Mouse (Mus musculus) forebrain, embryonic 12.5 days (tissue): Measurements from ENCODE around the gene Olfr668. TPM values are rescaled to one million over a fixed set of nuclear protein-coding genes. Genes with fewer than 3 reads are reported as not detected.
"Not testable (repeated sequence)": the region's sequence is repeated elsewhere in the genome, so short reads cannot be mapped to it uniquely, and the experiment has no call there.

Experiments used
- ATAC-seq: fragments of 200-750 bp; cut with Nextera tagmentation; 2 replicates; pipeline ENCODE4 v1.8.0; 2017; ENCODE audit warnings: moderate TSS enrichment; ENCODE audit not compliant: low FRiP score
- H3K27ac ChIP-seq: fragments of 300-500 bp; sonication (generic); 2 replicates; pipeline ENCODE4 v1.5.1; 2016; ENCODE audit warnings: mild to moderate bottlenecking
- H3K27me3 ChIP-seq: fragments of 300-500 bp; sonication (generic); 2 replicates; pipeline ENCODE4 v1.6.1; 2016; ENCODE audit warnings: mild to moderate bottlenecking
- H3K36me3 ChIP-seq: fragments of 300-500 bp; sonication (generic); replicated peaks from 2 replicates; pipeline ENCODE4 v1.6.1; 2016; ENCODE audit warnings: mild to moderate bottlenecking
- H3K4me1 ChIP-seq: fragments of 300-500 bp; sonication (generic); 2 replicates; pipeline ENCODE4 v1.6.1; 2016
- H3K4me2 ChIP-seq: fragments of 300-500 bp; sonication (generic); 2 replicates; pipeline ENCODE4 v1.6.1; 2016; ENCODE audit warnings: mild to moderate bottlenecking, moderate library complexity
- H3K4me3 ChIP-seq: fragments of 300-500 bp; sonication (generic); replicated peaks from 2 replicates; pipeline ENCODE4 v1.5.1; 2016; ENCODE audit warnings: mild to moderate bottlenecking
- H3K9ac ChIP-seq: fragments of 300-500 bp; sonication (generic); 2 replicates; pipeline ENCODE4 v1.6.1; 2016; ENCODE audit warnings: mild to moderate bottlenecking
- H3K9me3 ChIP-seq: fragments of 300-500 bp; sonication (generic); 2 replicates; pipeline ENCODE4 v1.6.1; 2016
- WGBS: fragments of 180-500 bp; shearing (Covaris S2); methylation state at CpG from one replicate; pipeline ENCODE4 v1.1.7; 2016; 5-methylcytosine and 5-hydroxymethylcytosine counted together
- polyA plus RNA-seq: library from polyadenylated mRNA; unstranded; fragments of >200 nt; fragmentation: Nextera tagmentation; extraction: Ambion mirVana; gene quantifications from 2 replicates; pipeline ENCODE4 v1.2.1, GENCODE M21; 2016

Gene Olfr668
- polyA plus RNA-seq, result not detected in 2 replicates

DNA sequence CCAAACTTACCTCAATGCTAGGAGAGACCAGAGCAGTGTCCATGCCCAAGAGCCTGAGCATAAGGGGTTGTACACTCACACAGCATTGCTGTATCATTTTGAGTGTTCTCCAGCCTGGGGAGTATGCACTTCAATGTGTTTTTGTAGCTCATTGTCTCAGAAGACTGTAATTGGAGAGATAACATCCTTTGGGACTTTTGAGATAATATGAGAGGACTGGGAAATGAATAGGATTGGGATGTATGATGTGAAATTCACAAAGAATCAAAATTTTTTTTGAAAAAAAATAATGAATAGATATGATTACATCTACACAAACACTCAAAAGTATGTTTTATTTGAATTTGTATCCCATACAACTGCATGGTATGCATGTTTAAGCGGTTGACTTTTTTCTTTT lies at the start of gene Olfr668:
TSS of gene Olfr668 (minus strand) at position 101 of the 400 bp plus-strand sequence.
- Histone ChIP-seq H3K9me3 (no peaks in the 10 kb centered on the region), H3K4me1 (no peaks in the 10 kb centered on the region), H3K36me3 (no peaks in the 10 kb centered on the region), H3K9ac (no peak within 1 kb of the TSS), H3K4me3 (no peak within 1 kb of the TSS), H3K27me3 (no peaks in the 10 kb centered on the region), H3K27ac (no peak within 1 kb of the TSS), H3K4me2 (no peak within 1 kb of the TSS)
- WGBS, result 84% methylated on average over 1 of the region's 1 CpGs
- no peak for ATAC-seq

DNA sequence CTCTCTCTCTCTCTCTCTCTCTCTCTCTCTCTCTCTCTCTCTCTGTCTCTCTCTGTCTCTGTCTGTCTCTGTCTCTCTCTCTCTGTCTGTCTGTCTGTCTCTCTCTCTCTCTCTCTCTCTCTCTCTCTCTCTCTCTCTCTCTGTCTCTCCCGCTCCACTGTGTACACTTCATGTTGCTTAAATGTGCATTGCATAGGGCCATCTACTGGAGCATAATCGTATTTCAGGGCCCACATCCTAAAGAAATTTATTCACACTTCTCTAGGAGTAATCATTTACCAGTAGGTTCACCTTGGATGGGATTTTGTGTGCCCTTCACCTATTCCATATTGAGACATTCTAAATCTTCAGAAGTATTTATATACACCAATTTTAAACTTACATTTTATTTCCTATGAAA lies 44.6 kb upstream of the Olfr668 start:
- ATAC-seq, H3K4me3 ChIP-seq, H3K36me3 ChIP-seq, H3K27me3 ChIP-seq, H3K9ac ChIP-seq, H3K4me1 ChIP-seq, H3K4me2 ChIP-seq, H3K9me3 ChIP-seq, H3K27ac ChIP-seq: not testable (repeated sequence)
- 76% methylated on average over 2 of the region's 2 CpGs for WGBS

DNA sequence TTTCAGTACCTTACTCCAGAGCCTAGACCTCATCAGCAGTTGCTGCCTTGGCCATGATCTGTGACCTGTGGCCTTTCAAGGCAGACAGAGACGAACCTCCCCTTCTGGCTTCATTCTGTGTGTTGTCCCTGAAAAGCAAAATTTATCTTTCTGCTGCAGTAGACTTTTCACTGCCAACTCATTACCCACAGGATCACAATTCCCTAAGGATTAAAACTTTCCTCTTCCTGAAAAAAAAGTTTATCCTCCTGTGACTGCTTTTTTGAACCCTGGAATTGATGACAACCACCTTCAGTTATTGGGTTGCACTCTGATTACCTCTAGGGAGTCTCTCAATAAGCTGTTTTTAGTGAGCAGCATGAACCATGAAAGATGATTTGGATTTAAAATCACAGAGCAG lies 34.7 kb upstream of the Olfr668 start, which contains the start of gene Olfr670:
TSS of gene Olfr670 (minus strand) at position 101 of the 400 bp plus-strand sequence.
- Histone ChIP-seq H3K9ac (no peak within 1 kb of the TSS), H3K36me3 (no peaks in the 10 kb centered on the region), H3K27ac (no peak within 1 kb of the TSS), H3K27me3 (no peaks in the 10 kb centered on the region), H3K4me2 (no peak within 1 kb of the TSS), H3K4me3 (no peak within 1 kb of the TSS), H3K4me1 (no peaks in the 10 kb centered on the region), H3K9me3 (no peaks in the 10 kb centered on the region)
- WGBS, result 61% methylated on average over 1 of the region's 1 CpGs
- no peak for ATAC-seq

GRCm38 (mm10) chr7:104950234-104950633 lies 22.4 kb upstream of the Olfr668 start:
- H3K4me1 ChIP-seq, H3K4me3 ChIP-seq, ATAC-seq, H3K4me2 ChIP-seq, H3K36me3 ChIP-seq, H3K27ac ChIP-seq, H3K9ac ChIP-seq, H3K9me3 ChIP-seq, H3K27me3 ChIP-seq: not testable (repeated sequence)
- 91% methylated on average over 16 of the region's 16 CpGs for WGBS

GRCm38 (mm10) chr7:104933940-104934339 lies 6.1 kb upstream of the Olfr668 start, which contains the start of gene Olfr669:
Gene Olfr669 (plus strand): TSS chr7:104934240.
- ATAC-seq, result no peak
- Histone ChIP-seq H3K4me3 (no peak within 1 kb of the TSS), H3K36me3 (no peaks in the 10 kb centered on the region), H3K4me1 (no peaks in the 10 kb centered on the region), H3K27ac (no peak within 1 kb of the TSS), H3K27me3 (no peaks in the 10 kb centered on the region), H3K9me3 (no peaks in the 10 kb centered on the region), H3K9ac (no peak within 1 kb of the TSS), H3K4me2 (no peak within 1 kb of the TSS)
- 78% methylated on average over 1 of the region's 1 CpGs for WGBS

DNA sequence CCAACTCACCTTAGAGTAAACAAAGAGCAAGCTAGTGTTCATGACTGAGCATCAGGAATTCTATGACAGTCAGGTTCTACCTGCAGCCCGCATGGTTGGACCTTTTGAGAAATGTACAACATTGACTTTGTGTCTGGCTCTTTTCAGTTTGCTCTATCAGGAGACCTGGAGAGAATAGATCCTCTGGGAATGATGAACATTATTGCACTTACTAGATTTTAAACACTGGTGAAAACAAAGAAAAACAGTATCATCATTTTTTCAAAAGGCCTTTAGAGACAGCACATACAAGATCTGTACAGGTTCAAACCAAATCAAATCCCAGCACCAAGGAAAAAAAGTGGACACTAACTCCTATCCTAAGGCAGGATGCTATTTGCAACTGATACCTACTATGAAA lies 6.5 kb downstream of the Olfr668 start, which contains the start of gene Olfr667:
TSS of gene Olfr667 (minus strand) at position 101 of the 400 bp plus-strand sequence.
- Histone ChIP-seq H3K9ac (no peak within 1 kb of the TSS), H3K4me3 (no peak within 1 kb of the TSS), H3K27ac (no peak within 1 kb of the TSS), H3K4me2 (no peak within 1 kb of the TSS), H3K36me3 (no peaks in the 10 kb centered on the region), H3K9me3 (no peaks in the 10 kb centered on the region), H3K4me1 (no peaks in the 10 kb centered on the region), H3K27me3 (no peaks in the 10 kb centered on the region)
- no peak for ATAC-seq
- WGBS, result 85% methylated on average over 1 of the region's 1 CpGs

GRCm38 (mm10) chr7:104895852-104896251 lies 32.0 kb downstream of the Olfr668 start, which contains the start of gene Olfr666:
Gene Olfr666 (minus strand): TSS chr7:104895952.
- H3K4me3 ChIP-seq, result no peak within 1 kb of the TSS
- H3K4me1 ChIP-seq, result no peaks in the 10 kb centered on the region
- H3K9ac ChIP-seq, result no peak within 1 kb of the TSS
- no peaks in the 10 kb centered on the region for H3K36me3 ChIP-seq
- H3K27me3 ChIP-seq, result no peaks in the 10 kb centered on the region
- no peak for ATAC-seq
- 87% methylated on average over 2 of the region's 2 CpGs for WGBS
- no peak within 1 kb of the TSS for H3K27ac ChIP-seq
- no peaks in the 10 kb centered on the region for H3K9me3 ChIP-seq
- H3K4me2 ChIP-seq, result no peak within 1 kb of the TSS

- Histone ChIP-seq H3K27me3 (no peaks in the 10 kb centered on the region), H3K9ac (no peak within 1 kb of the TSS), H3K27ac (no peak within 1 kb of the TSS), H3K4me2 (no peak within 1 kb of the TSS), H3K36me3 (no peaks in the 10 kb centered on the region), H3K9me3 (no peaks in the 10 kb centered on the region), H3K4me3 (no peak within 1 kb of the TSS), H3K4me1 (no peaks in the 10 kb centered on the region)
- ATAC-seq, result no peak
- 68% methylated on average over 1 of the region's 1 CpGs for WGBS
These were observed 50.1 kb downstream of the Olfr668 start, which contains the start of gene Olfr665 for GRCm38 (mm10) chr7:104877731-104878130. Gene Olfr665 (plus strand): TSS chr7:104878031.

Other genes starting within 250 kb of the Olfr668 start
- gene Olfr661, start 241.6 kb downstream of the Olfr668 start, polyA plus RNA-seq, result not detected in 2 replicates
- not detected in 2 replicates for gene Usp17le, start 150.6 kb downstream of the Olfr668 start, polyA plus RNA-seq
- gene Usp17lb, start 85.5 kb downstream of the Olfr668 start, polyA plus RNA-seq, result not detected in 2 replicates
- gene Usp17la, start 71.0 kb downstream of the Olfr668 start, polyA plus RNA-seq, result not detected in 2 replicates
- not detected in 2 replicates for gene Olfr665, start 50.0 kb downstream of the Olfr668 start, polyA plus RNA-seq
- gene Olfr666, start 32.1 kb downstream of the Olfr668 start, polyA plus RNA-seq, result 0.27 TPM in 1 of 2 replicates, not detected in the other
- gene Olfr667, start 6.6 kb downstream of the Olfr668 start, polyA plus RNA-seq, result not detected in 2 replicates
- not detected in 2 replicates for gene Olfr669, start 6.2 kb upstream of the Olfr668 start, polyA plus RNA-seq
- not detected in 2 replicates for gene Olfr670, start 34.6 kb upstream of the Olfr668 start, polyA plus RNA-seq
- gene Olfr671, start 51.1 kb upstream of the Olfr668 start, polyA plus RNA-seq, result not detected in 2 replicates
- gene Olfr672, start 74.0 kb upstream of the Olfr668 start, polyA plus RNA-seq, result not detected in 2 replicates
- not detected in 2 replicates for gene Olfr675, start 100.4 kb upstream of the Olfr668 start, polyA plus RNA-seq
- not detected in 2 replicates for gene Olfr676, start 104.6 kb upstream of the Olfr668 start, polyA plus RNA-seq
- not detected in 2 replicates for gene Olfr677, start 123.3 kb upstream of the Olfr668 start, polyA plus RNA-seq
- gene Olfr678, start 136.4 kb upstream of the Olfr668 start, polyA plus RNA-seq, result not detected in 2 replicates
- not detected in 2 replicates for gene Olfr679, start 153.1 kb upstream of the Olfr668 start, polyA plus RNA-seq
- not detected in 2 replicates for gene Olfr680-ps1, start 164.8 kb upstream of the Olfr668 start, polyA plus RNA-seq
- gene Olfr681, start 188.8 kb upstream of the Olfr668 start, polyA plus RNA-seq, result not detected in 2 replicates
- 0.13 TPM in 1 of 2 replicates, not detected in the other for gene Olfr683, start 219.0 kb upstream of the Olfr668 start, polyA plus RNA-seq
- gene Olfr684, start 235.6 kb upstream of the Olfr668 start, polyA plus RNA-seq, result not detected in 2 replicates